Mouse (Mus musculus) gastrocnemius, postnatal 14 days (tissue): ENCODE data around the gene Zbp1. TPM values are rescaled to one million over a fixed set of nuclear protein-coding genes. Genes with fewer than 3 reads are reported as not detected.
A peak's percentile ranks its signal among the peaks of the same experiment; 100 is the strongest.

Source experiments
- DNase-seq: peaks from one replicate; pipeline ENCODE4 v3.0.0; 2021; ENCODE audit warnings: mixed read lengths
- intact Hi-C: fragments of 180-260 bp; cut with DNase I; formaldehyde crosslinking; loops from one replicate; pipeline ENCODE4 v1.15.1; 2025; ENCODE audit warnings: low total_unique reads
- total RNA-seq, 2 experiments: library from RNA; stranded (reverse); gene quantifications; 2 replicates each; pipeline ENCODE4 v1.2.3; 2021

The Zbp1 gene
- total RNA-seq, 2 experiments from 2014 or later, result not detected

GRCm38 (mm10) chr2:173220754-173221153 is 2.0 kb upstream of the Zbp1 start:
- no peak for DNase-seq
- intact Hi-C loops, result no loop called here

- intact Hi-C loops, result no loop called here
- DNase-seq, result no peak
Observed at GRCm38 (mm10) chr2:173219256-173219954, 682 bp upstream of the Zbp1 start.

GRCm38 (mm10) chr2:173217763-173218258 is 912 bp downstream of the Zbp1 start:
- intact Hi-C loops, result no loop called here
- DNase-seq, result no peak

GRCm38 (mm10) chr2:173217246-173217645 is 1.5 kb downstream of the Zbp1 start:
- intact Hi-C loops, result no loop called here
- no peak for DNase-seq

- intact Hi-C loops, result no loop called here
- DNase-seq, result no peak
Observed at GRCm38 (mm10) chr2:173216840-173217239, 1.9 kb downstream of the Zbp1 start.

GRCm38 (mm10) chr2:173212227-173212626 is 6.5 kb downstream of the Zbp1 start:
- intact Hi-C loops, result no loop called here
- no peak for DNase-seq

GRCm38 (mm10) chr2:173209091-173209815 is 9.5 kb downstream of the Zbp1 start:
- intact Hi-C loops, result no loop called here
- DNase-seq, result no peak

- DNase-seq, result no peak
- intact Hi-C loops, result no loop called here
Observed at GRCm38 (mm10) chr2:173207051-173207450, 11.7 kb downstream of the Zbp1 start.

- DNase-seq, result no peak
- intact Hi-C loops, result no loop called here
Observed at GRCm38 (mm10) chr2:173205563-173206099, 13.1 kb downstream of the Zbp1 start.

- no peak for DNase-seq
- intact Hi-C loops, result no loop called here
Observed at GRCm38 (mm10) chr2:173204671-173205070, 14.1 kb downstream of the Zbp1 start.

- DNase-seq, result no peak
- intact Hi-C loops, result no loop called here
Observed at GRCm38 (mm10) chr2:173203726-173204125, 15.0 kb downstream of the Zbp1 start.

GRCm38 (mm10) chr2:173202924-173203689 is 15.6 kb downstream of the Zbp1 start:
- intact Hi-C loops, result no loop called here
- DNase-seq, result no peak

- intact Hi-C loops, result no loop called here
- DNase-seq, result no peak
Observed at GRCm38 (mm10) chr2:173194796-173195195, 23.9 kb downstream of the Zbp1 start.

GRCm38 (mm10) chr2:173187182-173187855 is 31.4 kb downstream of the Zbp1 start:
- DNase-seq, result no peak
- intact Hi-C loops, result loop anchor here (2.0 to 5.0 kb wide), 2 partner anchors 360 to 375 kb away; no protein-coding TSS in a partner anchor

- DNase-seq, result peak; percentile 86
- intact Hi-C loops, result loop anchor here (2.0 to 5.0 kb wide), 2 partner anchors 361 to 377 kb away; no protein-coding TSS in a partner anchor
Observed at GRCm38 (mm10) chr2:173186047-173186943, 32.4 kb downstream of the Zbp1 start.

GRCm38 (mm10) chr2:173185282-173185681 is 33.4 kb downstream of the Zbp1 start:
- intact Hi-C loops, result loop anchor here (5.0 kb wide), 1 partner anchor 362 kb away; no protein-coding TSS in a partner anchor

GRCm38 (mm10) chr2:173184475-173185080 is 34.1 kb downstream of the Zbp1 start:
- no peak for DNase-seq
- intact Hi-C loops, result loop anchor here (5.0 kb wide), 1 partner anchor 363 kb away; no protein-coding TSS in a partner anchor

More at GRCm38 (mm10) chr2:173185282-173185681, 33.4 kb downstream of the Zbp1 start:
- no peak for DNase-seq
